Mouse (Mus musculus): ENCODE results near the gene Fndc8. TPM values are rescaled to one million over a fixed set of nuclear protein-coding genes. Genes with fewer than 3 reads are reported as not detected.

The Fndc8 gene
- total RNA-seq (2021), result not detected

- intact Hi-C loops (cut with DNase I), result loop anchor here (2.0 kb wide), 2 partner anchors 279 to 657 kb away; no protein-coding TSS in a partner anchor
- no peak for DNase-seq (ENCODE audit: low spot score)
Measured at GRCm38 (mm10) chr11:82891936-82892335, at the start of gene Fndc8. Gene Fndc8 (plus strand): TSS chr11:82892124.

GRCm38 (mm10) chr11:82844771-82845414 is 47.0 kb upstream of the Fndc8 start:
- DNase-seq (ENCODE audit: low spot score), result no peak
- intact Hi-C loops (cut with DNase I), result no loop called here

DNA sequence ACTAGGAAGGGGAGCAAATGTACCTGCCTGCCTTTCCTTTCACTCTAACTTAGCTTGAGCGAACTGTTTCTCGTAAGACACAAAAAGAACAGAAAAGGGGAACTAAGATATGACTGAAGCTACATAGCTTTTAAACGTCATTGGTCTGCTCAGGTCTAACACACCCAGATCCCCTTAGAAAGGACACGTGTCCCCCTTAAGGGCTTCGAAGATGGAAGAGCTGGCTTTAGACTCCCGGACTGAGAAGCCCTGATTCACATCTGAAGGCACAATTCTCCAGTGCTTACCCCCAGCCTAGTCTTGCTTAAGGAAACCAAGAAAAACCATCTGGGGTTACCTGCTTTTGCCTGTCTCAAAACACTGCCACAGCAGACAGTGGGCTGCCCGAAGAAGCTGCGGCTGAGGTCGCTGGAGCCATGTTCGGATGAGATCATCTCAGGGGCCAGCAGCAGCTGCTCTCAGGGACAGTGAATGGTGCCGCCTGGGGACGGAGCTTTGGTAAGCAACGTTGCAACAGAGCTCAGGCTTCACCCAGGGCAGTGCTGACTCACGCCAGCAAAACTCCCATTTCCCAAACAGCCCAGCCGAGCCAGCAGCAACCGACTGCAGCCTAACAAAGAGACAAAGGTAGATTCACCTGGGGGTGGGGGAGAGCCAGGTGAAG is 46.4 kb upstream of the Fndc8 start:
- DNase-seq (ENCODE audit: low spot score), result peak; percentile 49
- intact Hi-C loops (cut with DNase I), result no loop called here

DNA sequence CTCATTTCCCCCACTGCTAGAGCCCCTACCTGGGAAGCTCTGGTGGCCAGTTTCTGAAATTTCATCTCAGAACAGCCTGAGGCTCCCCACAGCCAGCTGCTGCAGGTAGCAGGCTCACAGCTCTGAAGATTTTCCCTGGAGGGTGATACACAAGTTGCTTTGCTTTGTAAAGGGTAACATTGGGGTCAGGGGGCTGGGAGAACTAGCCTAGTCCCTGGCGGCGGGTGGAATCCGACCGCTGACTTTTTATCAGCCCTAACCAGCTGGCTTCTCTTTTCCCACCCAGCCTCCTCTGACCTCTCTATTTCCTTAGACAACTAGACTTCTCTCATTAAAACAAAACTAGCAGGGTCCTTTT is 45.9 kb upstream of the Fndc8 start:
- no peak for DNase-seq (ENCODE audit: low spot score)
- intact Hi-C loops (cut with DNase I), result no loop called here

DNA sequence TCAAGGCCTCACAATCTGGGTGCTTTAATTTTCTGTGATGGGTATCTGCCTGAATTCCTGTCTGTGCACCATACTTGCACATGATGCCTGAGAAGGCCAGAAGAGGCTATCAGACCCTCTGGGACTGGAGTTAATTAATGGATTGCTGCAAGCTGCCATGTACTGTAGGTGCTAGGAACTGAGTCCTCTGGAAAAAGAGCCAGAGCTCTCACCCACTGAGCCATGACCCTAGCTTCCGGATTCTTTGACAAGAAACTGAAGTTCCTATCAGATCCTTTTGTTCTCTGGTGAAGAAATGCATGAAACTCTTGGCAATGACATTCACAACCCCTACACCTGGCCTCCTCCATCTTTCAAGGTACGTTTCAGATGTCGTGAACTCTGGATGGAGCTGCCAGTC is 45.0 kb upstream of the Fndc8 start:
- no peak for DNase-seq (ENCODE audit: low spot score)
- intact Hi-C loops (cut with DNase I), result no loop called here

GRCm38 (mm10) chr11:82847571-82848000 is 44.3 kb upstream of the Fndc8 start:
- intact Hi-C loops (cut with DNase I), result no loop called here
- no peak for DNase-seq (ENCODE audit: low spot score)

GRCm38 (mm10) chr11:82850259-82850658 is 41.7 kb upstream of the Fndc8 start:
- DNase-seq (ENCODE audit: low spot score), result no peak
- intact Hi-C loops (cut with DNase I), result no loop called here

DNA sequence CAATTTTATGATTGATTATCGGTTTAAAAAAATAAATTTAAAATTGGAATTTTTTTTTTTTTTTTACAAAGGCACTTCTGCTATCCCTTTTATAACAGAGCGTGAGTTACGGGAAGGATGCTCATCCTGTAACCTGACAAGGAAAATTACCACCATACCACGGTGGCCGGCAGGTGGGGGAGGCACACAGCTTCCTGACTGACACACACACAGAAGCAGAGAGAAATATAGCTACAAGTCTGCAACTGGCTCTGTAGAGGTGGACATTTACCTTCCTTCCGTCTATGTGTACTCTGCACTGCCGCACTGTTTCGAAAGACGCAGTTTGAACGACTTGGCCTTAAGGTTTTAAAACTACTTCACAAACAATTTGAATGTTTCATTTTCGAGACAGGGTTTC is 39.8 kb upstream of the Fndc8 start:
- no peak for DNase-seq (ENCODE audit: low spot score)

GRCm38 (mm10) chr11:82852540-82852939 is 39.4 kb upstream of the Fndc8 start:
- DNase-seq (ENCODE audit: low spot score), result no peak
- intact Hi-C loops (cut with DNase I), result no loop called here

More for the DNA sequence above, 39.8 kb upstream of the Fndc8 start:
- intact Hi-C loops (cut with DNase I), result no loop called here

- intact Hi-C loops (cut with DNase I), result no loop called here
- DNase-seq (ENCODE audit: low spot score), result no peak
Measured at GRCm38 (mm10) chr11:82852958-82853357, 39.0 kb upstream of the Fndc8 start.

- no peak for DNase-seq (ENCODE audit: low spot score)
- intact Hi-C loops (cut with DNase I), result no loop called here
Measured at GRCm38 (mm10) chr11:82854111-82854510, 37.8 kb upstream of the Fndc8 start.

GRCm38 (mm10) chr11:82855327-82855973 is 36.5 kb upstream of the Fndc8 start:
- DNase-seq (ENCODE audit: low spot score), result no peak
- intact Hi-C loops (cut with DNase I), result no loop called here

- no peak for DNase-seq (ENCODE audit: low spot score)
- intact Hi-C loops (cut with DNase I), result no loop called here
Measured at GRCm38 (mm10) chr11:82856032-82856431, 35.9 kb upstream of the Fndc8 start.

DNA sequence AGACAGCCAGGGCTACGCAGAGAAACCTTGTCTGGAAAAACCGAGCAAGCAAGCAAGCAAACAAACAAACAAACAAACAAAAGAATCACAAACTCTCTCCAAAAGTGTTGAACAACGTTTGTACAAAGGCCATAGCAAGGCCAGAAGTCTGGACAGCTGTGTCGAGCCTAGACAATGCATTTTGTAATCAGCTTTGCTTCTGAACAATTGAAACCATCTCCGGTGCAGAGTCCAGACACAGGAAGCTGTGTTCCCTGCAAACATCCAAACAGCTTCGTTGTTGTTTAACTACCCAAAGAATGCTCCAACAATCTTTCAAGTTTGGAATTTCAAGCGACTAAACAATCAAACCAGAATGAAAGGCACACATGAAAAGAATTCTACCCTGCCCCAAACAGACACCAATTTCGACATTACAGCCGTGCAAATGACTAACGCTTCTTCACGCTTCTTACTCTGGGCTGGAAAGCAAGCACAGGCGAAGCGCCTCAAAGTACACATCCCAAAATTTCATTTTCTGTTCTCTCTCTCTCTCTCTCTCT is 34.5 kb upstream of the Fndc8 start:
- intact Hi-C loops (cut with DNase I), result no loop called here
- DNase-seq (ENCODE audit: low spot score), result no peak

DNA sequence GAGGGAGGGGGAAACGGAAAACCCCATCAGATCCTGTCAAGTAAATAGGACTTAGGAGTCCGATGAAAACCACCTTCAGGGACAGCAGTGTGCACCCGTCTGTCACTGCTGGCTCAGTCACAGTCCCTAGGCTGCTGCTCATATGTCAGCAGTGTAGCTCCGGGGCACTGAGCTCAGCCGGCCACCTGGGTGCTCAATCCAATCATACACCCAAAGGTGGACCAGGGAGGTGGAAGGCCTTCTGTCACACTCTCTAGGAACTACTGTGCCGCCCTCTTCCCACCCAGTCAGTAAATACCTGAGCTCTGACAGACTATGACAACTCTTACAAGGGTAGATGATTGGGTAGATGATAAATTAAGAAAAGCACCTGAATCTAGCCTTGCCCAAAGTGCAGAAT is 31.2 kb upstream of the Fndc8 start:
- DNase-seq (ENCODE audit: low spot score), result no peak
- intact Hi-C loops (cut with DNase I), result no loop called here

GRCm38 (mm10) chr11:82861558-82861957 is 30.4 kb upstream of the Fndc8 start:
- intact Hi-C loops (cut with DNase I), result no loop called here
- no peak for DNase-seq (ENCODE audit: low spot score)

DNA sequence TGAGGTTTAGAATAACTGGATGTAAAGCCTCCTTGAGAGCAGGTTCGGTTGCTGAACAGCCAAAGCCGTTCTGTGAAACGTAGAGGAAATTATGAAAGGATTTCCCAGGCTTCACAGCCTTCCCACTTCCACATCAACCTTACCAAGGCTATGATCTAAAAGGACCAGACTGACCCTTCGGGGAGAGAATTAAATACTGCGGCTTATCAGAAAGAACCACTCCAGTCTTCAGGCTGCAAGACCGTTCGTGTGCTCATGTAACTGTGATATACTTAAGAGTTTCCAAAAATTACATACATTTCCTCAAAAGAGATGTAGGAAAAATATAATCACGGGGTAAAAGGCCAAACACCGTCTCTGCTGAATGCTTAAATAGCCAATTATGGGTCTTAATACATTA is 29.3 kb upstream of the Fndc8 start:
- no peak for DNase-seq (ENCODE audit: low spot score)
- intact Hi-C loops (cut with DNase I), result no loop called here

- no peak for DNase-seq (ENCODE audit: low spot score)
- intact Hi-C loops (cut with DNase I), result no loop called here
Measured at GRCm38 (mm10) chr11:82863059-82863458, 28.9 kb upstream of the Fndc8 start.

- DNase-seq (ENCODE audit: low spot score), result no peak
- intact Hi-C loops (cut with DNase I), result no loop called here
Measured at GRCm38 (mm10) chr11:82863488-82863931, 28.4 kb upstream of the Fndc8 start.

- no peak for DNase-seq (ENCODE audit: low spot score)
- intact Hi-C loops (cut with DNase I), result no loop called here
Measured at GRCm38 (mm10) chr11:82865957-82866356, 26.0 kb upstream of the Fndc8 start.
